Mouse (Mus musculus): ENCODE data around the gene Atp2a3.

Atp2a3 gene

DNA sequence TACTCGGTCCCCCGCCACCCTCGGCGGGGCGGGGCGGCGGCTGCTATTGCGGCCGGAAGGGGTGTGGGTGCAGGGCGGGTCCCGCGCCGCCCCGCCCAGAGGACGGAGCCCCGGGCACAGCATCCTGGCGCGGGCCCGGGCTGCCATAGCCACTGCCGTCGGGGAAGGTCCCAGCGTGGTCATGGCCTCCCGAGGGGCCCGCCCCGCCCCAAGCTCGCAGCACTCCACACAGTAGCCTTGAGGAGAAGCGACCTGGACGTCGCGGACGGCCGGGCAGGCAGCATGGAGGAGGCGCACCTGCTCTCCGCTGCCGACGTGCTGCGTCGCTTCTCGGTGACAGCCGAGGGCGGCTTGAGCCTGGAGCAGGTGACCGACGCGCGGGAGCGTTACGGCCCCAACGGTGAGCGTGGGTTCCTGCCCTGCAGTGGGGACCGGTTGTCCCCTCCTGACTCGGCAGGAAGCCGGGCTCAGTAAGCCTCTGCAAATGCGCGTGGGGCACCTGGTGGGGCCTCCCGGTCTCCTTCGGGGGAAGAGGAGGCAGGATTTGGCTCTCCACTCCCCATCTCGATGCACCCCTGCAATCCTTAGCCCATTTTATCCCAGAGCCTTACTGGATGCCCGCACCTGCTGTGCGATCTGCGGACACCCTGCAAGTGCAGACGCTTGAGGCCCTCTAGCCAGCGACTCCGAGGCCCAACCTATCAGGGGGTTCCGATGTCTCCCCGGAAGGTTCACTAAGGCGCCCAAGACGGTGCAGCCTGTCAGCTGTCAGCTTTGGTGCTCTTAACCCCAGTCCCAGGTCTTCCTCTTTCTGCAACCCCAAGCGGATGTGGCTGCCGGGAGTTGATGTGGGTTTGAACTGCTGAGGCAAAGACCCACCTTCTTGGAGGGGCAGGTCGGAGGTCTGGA, at the start of gene Atp2a3:
Atp2a3 (plus strand) TSS at position 98 of the 909 bp plus-strand sequence.
- no peak for DNase-seq

DNA sequence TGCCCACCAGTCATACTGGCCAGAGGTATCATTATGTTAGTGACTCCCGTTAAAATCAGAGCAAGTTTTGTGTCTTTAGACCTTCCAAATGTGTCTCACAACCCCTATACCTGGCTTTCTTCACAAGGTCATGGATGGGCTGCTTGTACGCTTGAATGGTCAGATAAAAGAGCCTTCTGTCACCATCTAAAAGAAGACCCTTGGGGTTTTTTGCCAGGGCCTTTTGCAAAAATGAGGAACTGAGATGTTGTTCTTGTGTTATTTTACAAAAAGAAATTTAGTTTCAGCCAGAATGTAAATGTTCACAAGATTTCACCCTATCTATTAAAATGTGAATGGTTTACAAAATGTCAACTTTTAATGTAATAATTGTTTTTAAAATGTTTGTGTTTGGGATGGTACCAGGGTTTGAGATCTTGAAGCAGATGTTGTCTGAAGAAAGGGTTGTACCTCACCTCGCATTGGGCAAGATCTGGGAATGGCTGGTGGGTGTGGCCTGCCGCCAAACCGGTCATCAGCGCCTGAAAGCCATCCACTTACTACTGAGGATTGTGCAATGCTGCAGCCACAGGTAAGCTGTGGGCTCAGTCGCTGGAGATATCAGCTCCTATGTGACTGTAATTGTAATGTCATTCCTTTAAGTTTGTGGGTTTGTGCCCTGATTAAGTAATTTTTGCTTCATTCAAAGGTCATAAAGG, 43.5 kb upstream of the Atp2a3 start:
- no peak for DNase-seq

DNA sequence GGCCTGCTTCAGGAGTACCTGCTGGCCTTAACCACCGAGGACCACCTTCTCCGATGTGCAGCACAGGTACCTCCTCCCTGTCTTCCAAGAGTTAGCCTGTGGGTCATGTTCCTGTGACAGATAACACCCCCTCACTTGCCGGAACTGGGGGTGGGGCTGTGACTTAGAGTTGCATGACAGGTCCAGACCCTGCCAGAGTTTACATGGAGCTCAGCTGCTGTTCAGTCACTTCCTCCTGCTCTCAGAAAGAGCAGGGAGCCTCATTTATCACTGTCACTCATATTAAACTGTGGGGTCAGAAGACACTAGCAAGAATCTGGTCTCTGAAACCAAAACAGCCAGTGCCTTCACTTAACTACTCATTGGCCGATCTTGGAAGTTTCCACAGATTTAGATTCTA, 37.9 kb upstream of the Atp2a3 start:
- DNase-seq, result no peak

DNA sequence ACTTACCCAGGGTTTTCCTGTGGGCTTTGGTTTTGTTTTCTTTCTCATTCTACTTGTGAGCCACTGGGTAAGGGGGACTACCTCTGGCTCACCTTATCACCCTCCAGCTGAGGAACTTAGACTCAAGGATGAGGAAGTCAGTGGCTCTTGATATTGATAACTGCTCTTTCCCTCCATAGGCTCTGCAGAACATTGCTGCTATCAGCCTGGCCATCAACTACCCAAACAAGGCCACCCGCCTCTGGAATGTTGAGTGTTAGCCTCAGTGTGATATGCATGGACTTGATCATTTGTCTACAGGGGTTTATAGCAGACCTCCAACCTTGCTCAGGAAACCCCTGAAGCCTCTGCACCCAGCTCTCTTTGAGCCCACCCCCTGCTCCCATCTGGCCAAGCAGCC, 36.5 kb upstream of the Atp2a3 start:
- DNase-seq, result no peak

DNA sequence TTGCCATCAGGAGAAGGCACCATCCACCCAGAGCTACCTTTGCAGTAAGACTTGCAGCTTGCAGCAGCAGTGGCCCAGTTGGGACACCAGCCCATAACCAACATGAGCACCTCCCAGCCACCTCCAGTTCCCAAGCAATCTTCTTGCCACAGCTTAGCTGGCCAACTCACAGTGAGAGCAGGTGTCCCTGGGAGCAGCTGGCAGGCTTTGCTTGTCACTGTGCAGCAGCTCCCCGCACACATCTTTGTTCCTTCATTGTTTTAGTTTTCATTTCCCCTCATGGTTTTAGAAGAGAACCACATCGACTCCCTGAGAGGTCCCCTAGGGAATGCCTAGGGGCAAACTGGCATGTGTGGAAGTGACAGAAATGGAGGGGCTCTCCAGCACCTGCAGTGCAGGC, 35.9 kb upstream of the Atp2a3 start:
- peak; percentile 15 for DNase-seq

DNA sequence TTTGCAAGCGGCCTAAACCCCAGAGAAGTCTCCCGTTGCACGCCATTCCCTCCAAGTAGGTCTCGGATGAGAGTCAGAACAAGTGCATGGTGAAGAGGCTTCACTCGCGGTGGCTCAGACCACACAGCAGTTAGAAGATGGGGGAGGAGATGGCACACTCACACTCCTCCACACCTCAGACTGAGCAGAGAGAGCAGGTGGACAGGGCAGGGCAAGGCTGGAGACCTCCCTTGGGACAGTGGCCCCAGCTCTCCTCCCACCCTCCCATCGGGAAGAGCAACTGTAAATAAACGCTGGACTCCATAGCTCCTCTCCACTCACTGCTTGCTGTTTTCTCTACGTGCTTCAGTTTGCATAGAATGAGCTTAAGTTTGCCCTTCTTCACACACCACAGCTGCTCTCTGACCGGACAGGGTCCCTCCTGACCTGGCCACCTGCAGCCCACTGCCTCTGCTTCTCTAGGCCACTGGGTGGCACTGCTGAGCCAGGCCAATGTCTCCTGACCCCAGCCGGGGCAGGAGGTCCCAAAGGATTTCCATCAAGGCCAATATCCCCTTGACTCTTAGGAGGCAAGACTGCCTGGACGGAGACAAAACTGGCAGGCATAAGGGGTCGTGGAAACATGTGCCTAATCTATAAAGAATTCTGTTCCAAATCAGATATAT, 34.6 kb upstream of the Atp2a3 start:
- DNase-seq, result peak; percentile 59

DNA sequence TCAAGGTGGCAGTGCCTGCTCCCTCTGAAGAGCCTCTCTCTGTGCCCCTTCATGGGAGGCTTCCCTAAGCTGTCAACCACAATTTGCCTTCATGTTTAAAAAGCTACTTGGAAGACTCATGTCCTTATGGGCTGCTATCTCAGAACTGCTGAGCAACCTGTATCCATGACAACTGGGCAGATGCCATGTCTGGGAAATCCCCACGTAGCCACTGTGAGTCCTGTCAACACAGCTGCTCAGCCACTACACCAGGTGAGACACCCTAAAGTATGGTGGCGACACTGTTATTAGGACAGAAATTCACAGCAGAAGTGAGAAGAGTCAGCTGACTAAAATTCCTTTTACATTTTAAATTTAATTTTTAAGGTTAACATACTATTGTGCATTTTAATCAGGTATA, 32.5 kb upstream of the Atp2a3 start:
- no peak for DNase-seq

DNA sequence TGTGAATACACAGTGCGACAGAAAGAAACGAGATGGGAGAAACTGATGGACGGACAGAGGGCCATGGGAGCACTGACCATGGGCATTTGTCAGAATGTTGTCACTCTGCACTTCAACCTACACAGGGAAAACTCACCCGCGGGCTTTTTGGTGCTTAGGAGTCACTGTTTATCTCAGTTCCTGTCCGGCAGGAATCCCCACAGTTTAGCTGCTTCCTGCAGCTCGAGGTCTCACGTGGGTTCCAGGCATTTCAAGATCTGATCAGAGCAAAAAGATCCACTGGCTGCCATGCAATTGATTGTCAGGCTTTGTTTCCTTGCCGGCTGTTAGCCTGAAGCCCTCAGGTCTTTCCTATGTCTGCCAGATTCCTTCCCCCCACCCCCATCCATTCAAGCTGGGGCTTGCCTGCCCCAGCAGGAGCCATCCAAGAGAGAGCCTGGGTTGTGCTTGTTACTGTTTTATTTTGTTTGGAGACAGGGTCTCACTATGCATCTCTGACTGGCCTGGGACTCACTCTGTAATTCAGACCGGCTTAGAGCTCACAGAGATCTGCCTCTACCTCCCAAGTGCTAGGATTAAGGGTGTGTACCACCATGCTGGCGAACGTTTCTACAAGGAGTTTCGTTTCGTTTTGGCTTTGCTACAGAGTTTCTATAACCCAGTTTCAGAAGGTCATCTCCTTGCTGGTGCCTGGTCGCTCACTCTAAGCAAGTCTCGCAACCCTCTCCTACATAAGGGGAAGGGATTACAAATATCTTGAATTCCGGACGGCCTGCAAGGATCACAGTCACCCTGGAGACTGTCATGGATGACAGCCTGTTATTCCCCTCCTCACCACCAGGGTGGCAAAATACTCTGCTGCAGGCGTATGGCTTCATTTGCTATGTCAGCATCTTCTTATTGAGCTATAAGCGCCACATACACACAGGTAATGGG, 20.5 kb upstream of the Atp2a3 start:
- peak; percentile 20 for DNase-seq

DNA sequence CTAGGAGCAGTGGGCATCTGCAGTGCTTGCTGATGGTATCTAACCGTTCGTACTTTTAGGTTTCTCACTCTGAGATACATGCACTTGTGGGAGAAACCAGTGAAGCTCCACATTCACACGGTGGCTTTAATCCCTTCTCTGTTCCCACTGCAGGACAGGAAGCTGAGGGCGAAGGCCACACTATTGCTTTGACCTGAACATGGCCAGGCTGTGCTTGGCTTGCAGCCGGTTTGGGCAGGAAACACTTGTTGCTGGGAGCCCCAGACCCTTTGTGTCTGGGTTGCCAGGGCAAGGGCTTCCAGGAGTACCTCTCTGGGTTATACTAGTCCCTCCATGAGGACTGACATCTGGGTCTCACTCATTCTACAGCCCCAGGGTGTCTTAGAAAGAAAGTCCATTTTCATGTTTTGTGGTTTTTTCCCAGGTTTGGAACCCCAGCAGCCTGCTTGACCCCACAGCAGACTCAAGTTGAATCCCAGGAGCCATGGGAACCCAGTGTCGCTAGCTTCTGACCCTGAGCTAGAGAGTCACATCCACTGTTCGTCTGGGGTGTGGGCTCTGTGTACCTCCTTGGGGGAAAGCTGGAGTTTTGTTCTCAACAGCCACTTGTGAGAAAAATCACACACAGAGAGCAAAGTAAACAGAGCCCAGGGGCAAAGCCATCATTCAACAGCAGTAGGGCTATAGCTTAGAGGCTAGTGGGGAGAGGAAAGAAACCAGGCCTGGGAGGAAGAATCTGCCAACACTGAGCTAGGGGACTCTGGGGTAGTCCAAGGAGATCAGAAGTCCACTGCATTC, 15.8 kb upstream of the Atp2a3 start:
- DNase-seq, result no peak

DNA sequence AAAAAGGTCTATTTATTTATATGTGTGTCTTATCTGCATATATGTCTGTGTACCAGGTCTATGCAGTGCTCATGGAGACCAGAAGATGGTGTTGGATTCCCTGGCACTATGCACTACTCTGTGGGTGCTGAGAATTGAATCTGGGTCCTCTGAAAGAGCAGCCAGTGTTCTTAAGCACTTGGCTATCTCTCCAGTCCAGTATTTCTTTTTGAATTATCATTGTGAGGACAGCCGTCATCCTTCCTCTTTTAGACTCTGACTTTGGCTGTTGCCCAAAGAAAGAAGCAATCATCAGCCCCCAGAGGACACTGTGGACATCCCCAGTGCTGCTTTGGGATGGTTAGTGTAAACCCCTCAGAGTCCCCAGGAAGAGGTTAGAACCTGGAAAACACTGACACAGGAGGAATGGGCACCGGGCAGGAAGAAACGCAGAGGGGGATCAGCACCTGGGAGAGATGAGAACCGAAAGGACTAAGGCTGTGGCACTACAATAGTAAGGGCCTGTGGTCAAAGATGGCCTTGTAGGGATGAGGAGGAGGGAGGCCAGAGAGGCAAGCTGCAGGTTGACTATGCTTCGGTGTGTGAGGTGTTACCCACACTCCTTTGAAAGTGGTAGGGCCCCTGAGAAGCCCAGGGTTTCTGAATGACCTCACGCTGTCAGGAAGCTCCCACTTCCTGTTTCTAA, 15.0 kb upstream of the Atp2a3 start:
- no peak for DNase-seq

DNA sequence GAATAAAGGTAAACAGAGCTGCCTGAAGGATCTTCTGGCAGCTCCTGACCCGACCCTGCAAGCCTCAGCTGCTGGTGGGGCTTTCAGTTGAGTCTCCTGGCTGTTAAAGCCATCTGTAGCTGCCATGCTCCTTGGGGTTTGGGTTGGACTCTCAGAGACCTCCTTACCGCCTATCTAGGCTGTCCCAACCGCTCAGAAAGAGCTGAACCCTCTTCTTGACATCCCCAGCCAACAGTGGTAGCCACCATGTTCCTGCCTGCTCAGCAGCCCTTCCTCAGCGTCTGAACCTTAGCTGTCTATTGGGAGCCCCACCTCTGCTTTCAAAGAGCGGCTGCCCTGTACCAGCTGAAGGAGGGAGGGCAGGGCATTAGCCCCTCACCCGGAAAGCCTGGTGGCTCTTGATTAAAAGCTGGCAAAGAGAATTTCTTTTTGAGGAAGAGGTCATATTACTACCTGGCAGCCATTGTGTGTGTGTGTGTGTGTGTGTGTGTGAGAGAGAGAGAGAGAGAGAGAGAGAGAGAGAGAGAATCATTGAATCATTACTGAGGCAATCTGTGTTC, 14.3 kb upstream of the Atp2a3 start:
- no peak for DNase-seq

DNA sequence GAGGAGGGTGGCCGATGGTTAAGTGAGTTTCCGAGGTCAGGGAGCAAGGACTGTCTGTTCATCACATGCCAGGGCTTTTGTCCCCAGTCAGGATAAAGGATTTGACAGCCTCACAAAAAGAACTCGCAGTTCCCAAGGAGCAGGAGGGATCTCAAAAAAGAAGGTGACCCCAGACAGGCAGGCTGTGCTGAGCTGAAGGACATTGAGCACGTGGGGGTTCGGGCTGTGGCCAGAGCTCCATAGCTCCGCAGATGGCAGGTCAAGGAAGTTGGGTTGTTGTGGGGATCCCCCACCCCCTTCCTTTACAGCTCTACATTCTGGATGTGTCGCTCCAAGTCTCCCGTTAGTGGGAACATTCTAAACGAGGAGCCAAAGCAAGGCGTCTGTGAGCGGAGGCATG, 13.1 kb upstream of the Atp2a3 start:
- DNase-seq, result no peak

DNA sequence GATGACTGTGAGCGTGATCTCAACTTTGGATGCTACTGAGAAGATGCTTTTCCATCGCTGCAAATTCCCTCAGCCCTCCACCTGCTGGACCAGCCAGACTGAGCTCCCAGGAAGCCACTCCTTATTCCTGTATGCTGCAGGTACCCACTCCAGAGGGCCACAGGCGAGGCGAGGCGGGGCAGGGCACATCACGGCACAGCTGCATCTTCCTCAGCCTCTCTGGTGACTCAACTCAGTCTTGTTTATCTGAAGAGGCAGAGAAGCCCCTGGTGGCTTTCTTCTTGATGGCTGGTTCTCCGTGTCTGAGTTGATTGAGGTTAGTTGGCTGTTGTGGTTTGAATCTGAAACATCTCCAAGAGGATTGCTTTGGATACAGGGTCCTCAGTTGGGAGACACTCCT, 12.7 kb upstream of the Atp2a3 start:
- no peak for DNase-seq

DNA sequence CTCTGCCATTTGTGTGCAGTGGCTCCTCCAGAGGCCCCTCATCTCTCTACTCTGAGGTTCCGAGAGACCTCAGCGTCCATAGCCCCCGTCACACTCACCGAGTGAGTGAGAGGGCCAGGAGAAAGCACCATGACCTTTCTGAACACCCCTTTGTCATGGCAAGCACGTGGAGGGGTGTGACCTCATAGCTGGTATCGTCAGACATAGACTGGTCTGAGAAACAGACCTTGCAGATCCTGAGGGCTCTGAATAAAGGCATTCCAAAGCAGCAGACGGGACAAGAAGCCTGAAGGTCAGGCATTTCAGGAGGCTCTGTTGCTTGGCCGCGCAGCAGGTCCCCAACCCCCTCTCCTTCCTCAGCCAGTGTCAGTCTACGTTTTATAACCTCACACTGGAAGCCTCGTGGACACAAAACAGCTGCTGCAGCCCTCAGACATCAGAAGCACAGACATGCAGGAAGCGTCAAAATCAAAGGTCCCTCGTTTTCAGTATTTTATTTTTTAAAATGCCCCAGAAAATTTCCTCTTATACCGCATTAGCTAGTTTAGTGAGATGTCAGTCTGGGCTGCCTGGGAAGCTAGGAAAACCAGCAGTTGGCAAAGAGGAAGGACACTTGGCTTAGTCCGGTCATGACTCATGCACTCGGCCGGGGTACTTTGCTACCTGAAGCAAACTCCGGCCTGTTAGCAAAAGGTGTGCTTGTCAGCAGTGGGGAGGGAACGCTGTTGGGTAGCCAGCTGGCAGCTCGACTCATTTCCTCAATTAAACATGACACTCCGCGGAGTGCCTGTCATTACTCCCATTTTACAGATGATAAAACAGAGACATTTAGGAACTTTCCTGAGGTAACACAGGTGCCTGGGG, 9.6 kb upstream of the Atp2a3 start:
- DNase-seq, result peak; percentile 22

DNA sequence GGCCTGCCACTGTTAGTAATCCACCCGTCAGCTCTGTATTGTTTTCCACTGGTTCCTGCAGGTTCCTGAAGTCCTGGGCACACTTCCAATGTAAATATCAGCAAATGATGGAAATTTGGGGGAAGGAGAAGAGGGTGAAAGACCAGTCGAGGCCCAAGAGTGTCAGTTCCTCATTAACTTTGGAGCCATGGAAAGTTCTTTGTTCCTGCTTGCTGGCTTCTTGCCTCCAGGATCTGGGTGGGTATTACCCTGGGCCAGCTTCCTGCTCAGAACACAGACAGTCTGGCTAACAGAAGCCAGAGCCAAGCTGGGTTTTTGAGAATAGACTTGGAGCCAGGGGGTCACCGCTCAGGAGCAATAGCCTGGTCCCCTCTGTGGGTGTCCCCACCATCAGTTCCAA, 8.7 kb upstream of the Atp2a3 start:
- no peak for DNase-seq

DNA sequence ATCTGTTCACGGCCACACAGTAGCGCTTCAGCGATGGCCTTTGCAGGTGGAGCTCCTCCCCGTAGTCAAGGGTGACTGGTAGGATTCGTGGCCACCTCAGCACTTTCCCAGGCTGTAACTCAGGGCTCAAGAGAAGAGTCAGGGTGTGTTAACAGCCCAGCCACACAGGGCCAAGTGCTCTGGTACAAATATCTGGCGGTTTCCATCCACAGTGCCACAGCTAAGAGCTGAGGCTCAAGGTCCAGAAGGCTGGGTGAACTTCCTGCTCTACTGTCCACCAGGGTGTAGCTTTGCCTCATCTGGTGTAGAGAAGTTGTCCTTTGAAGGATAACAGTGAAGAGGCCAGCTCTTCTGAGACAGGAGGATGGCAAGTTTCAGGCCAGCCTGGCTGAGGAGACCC, 8.3 kb upstream of the Atp2a3 start:
- no peak for DNase-seq

DNA sequence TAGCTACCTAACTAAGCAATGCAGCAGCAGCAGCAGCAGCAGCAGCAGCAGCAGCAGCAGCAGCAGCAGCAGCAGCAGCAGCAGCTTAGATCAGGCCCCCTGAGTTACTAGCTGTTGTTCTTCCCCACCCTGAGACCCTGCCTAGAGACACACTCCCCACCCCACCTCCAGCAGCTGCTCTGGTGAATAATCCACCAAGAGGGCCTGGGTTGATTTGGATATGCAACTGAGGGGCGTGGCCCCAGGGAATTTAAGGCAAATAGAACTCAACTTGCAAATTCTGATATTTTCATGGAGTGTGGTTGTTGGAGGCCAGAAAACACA, 7.9 kb upstream of the Atp2a3 start:
- DNase-seq, result no peak

DNA sequence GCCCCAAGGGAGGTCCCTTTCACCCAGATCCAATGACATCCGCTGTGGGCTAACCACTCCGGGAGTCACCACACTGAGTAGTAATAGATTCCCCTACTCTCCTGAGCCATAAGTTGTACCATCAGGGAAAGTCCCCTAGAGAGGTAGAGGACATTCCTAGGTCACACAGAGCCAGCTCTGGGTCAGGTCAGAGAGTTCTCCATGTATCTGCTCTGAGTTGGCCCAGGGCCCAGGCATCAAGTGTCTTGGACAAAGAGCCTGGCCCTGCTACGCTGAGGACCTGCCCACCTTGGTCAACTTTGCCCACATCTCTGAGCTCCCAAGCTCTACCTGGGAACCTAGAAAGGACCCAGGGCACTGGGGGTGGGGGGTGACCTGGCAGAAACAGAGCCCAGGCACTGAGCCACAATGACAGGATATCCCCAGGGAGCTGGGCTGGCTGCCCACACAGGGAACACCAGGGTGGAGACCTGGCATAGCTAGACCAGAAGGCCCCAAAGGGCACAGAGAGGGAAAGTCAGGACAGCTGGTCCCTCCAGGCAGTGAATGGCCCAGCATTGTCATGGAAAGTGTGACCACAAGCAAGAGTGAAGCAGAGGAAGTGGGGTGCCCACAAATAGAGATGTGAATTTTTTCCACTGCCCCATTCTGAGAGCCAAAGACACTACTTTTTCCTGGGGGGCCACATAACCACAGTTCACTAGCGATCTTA, 7.4 kb upstream of the Atp2a3 start:
- peak; percentile 14 for DNase-seq

DNA sequence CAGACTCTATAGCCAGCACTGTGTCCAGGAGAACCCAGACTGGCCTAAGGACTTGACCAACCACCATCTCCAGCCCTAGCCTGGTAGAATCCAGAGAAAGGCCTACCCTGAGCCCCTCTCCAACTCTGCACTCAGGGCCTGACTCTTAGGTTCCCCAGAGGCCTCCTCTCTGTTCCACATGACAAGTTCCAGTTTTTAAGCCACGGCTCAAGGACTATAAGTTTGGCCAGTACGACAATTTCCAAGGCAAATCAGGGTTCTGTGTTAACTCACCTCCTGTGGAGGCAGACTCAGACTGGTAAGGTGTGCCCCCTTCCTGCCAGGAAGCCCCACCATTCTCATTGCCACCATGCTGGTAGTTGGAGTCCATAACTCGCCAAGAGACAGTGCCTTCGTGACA, 6.8 kb upstream of the Atp2a3 start:
- DNase-seq, result no peak

Data from cerebellum, adult 9-10 months (tissue).